ENCODE assay signal across 11 mouse cellular contexts in the genomic region with DNA sequence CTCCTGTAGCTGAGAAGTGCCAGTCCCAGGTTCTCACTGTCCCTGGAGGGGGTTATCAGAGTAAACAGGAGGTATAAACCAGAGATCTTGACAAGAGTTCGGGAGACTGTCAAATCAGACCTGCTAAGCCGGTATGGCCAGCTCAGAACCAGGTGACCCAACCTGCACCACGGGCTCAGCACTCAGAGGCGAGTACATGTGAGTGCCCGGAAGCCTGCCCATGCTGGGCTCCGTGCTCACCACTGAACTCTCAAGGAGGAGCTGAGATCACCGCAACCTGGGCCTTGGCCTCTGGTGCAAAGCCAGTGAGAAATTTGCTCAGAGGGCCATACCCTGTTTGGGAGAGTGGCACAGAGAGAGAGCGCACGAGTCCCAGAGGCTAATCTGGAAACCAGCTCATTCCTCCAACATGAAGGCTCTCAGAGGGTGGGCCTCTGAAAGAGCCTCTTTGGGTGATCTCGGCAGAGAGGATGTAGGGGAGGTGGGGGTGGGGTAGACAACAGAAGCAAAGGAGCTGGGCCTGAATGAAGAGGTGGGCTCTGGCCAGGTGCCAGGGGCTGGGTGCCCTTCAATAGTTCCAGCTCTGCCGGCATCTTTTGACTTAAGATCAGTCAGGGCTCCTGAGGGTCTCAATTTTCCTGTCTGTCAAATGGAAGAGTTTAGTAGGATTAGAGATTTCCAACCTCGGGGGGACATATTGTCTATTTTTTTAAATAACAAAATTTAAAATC. TPM values are rescaled to one million over a fixed set of nuclear protein-coding genes. Genes with fewer than 3 reads are reported as not detected.
A peak's percentile ranks its signal among the peaks of the same experiment; 100 is the strongest.
DNase-seq lines count a peak whose midpoint lies in the region.
"Had no signal": no experiment of that assay in that cellular context is flagged by ENCODE, and none has a peak within 500 bp of the region (broad histone marks: within the 10 kb centered on the region; RNA-seq: fewer than 3 reads in every experiment).

No protein-coding gene starts in this region.

- peak; percentile 48 to 56 for DNase-seq in cerebellum, adult 18-20 months
- DNase-seq in cerebellum, postnatal 4 days (ENCODE audit: low spot score in 2 of 2) = no peak
- DNase-seq in urinary bladder, adult 18-20 months (ENCODE audit: low spot score in 2 of 2) = peak; percentile 59 to 68
- DNase-seq in urinary bladder, postnatal 4 days (ENCODE audit: low spot score in 2 of 2) = no peak
- DNase-seq in lung, adult 18-20 months = peak; percentile 84 to 91
- DNase-seq in urinary bladder, postnatal 25 days (ENCODE audit: low spot score) = peak; percentile 56
- no peak for DNase-seq in kidney, adult 11 months
- DNase-seq in left cerebral cortex, postnatal 14 days (ENCODE audit: low spot score in 2 of 2) = no peak
- DNase-seq: adrenal gland, adult 8-10 months; liver, embryonic 13.5 days; thymus, postnatal 14 days had no signal

- intact Hi-C loops in left cerebral cortex, postnatal 14 days (cut with DNase I) = loop anchor here (5.0 kb wide), 1 partner anchor 180 kb away; no protein-coding TSS in a partner anchor

RNA-seq across cellular contexts. Expression of a gene that starts 24.0 kb away (rescaled TPM):
- total RNA-seq in left cerebral cortex, postnatal 14 days (2021) = 10 to 100 TPM; 18.1 to 23.0 TPM

RNA-seq across cellular contexts. Expression of a gene that starts 54.8 kb away (rescaled TPM):
- total RNA-seq in left cerebral cortex, postnatal 14 days (2021) = 10 to 100 TPM; 42.1 to 43.5 TPM

Comparison
In these comparisons a context has a peak if more than half of its experiments do, and no peak if none do; other contexts are left out.
1. DNase-seq: peak in cerebellum, adult 18-20 months (2 of 2), urinary bladder, adult 18-20 months (2 of 2), lung, adult 18-20 months (2 of 2) and urinary bladder, postnatal 25 days (single experiment); none in cerebellum, postnatal 4 days (0 of 2), urinary bladder, postnatal 4 days (0 of 2), kidney, adult 11 months (single experiment) and left cerebral cortex, postnatal 14 days (0 of 2).